Mouse (Mus musculus) CH12.LX (cell line): ENCODE measurements around the gene Sik3.

Experiments used
- CTCF ChIP-seq, 2 experiments: IDR thresholded peaks in 1 of 2; conservative IDR thresholded peaks in 1 of 2; 2 replicates each; pipeline ENCODE4 v1.5.1; 2011 to 2012; ENCODE audit warnings: low read depth in 2 of 2, low read length in 2 of 2, improper control_type of control experiment in 1 of 2, inconsistent platforms in 1 of 2, mild to moderate bottlenecking in 1 of 2, moderate library complexity in 1 of 2
- EP300 ChIP-seq: IDR thresholded peaks from 2 replicates; pipeline ENCODE4 v1.6.1; 2011; ENCODE audit warnings: low read length, improper control_type of control experiment
- JUND ChIP-seq: conservative IDR thresholded peaks from 2 replicates; pipeline ENCODE4 v1.6.1; 2011; ENCODE audit warnings: low read depth, low read length, improper control_type of control experiment
- MAZ ChIP-seq: IDR thresholded peaks from 2 replicates; pipeline ENCODE4 v1.6.1; 2012; ENCODE audit warnings: low read depth, mild to moderate bottlenecking, inconsistent platforms, low read length, improper control_type of control experiment, moderate library complexity
- POLR2A ChIP-seq: IDR thresholded peaks from 2 replicates; pipeline ENCODE4 v1.6.1; 2011; ENCODE audit warnings: low read depth, mild to moderate bottlenecking, improper control_type of control experiment, low read length
- RAD21 ChIP-seq: IDR thresholded peaks from 2 replicates; pipeline ENCODE4 v1.6.1; 2011; ENCODE audit warnings: low read depth, mild to moderate bottlenecking, low read length, improper control_type of control experiment, moderate library complexity
- RCOR1 ChIP-seq: conservative IDR thresholded peaks from 2 replicates; pipeline ENCODE4 v1.6.1; 2012; ENCODE audit warnings: low read depth, mild to moderate bottlenecking, inconsistent platforms, low read length, improper control_type of control experiment
- ZMIZ1 ChIP-seq: IDR thresholded peaks from 2 replicates; pipeline ENCODE4 v1.6.1; 2012; ENCODE audit warnings: low read depth, mild to moderate bottlenecking, inconsistent platforms, low read length, improper control_type of control experiment
- ZNF384 ChIP-seq: IDR thresholded peaks from 2 replicates; pipeline ENCODE4 v1.6.1; 2012; ENCODE audit warnings: low read depth, low read length, improper control_type of control experiment, inconsistent platforms

GRCm38 (mm10) chr9:46006224-46006623, 6.4 kb upstream of the Sik3 start:
- TF ChIP-seq JUND (no peak), CTCF (conservative IDR thresholded peaks at IDR 0.05 in 1 of 2, IDR thresholded peaks at IDR 0.05 in 1 of 2; ENCODE audit: low read depth in 2 of 2, low read length in 2 of 2) (no peak), ZMIZ1 (no peak), RCOR1 (no peak), EP300 (0 out of 2 replicates have a peak, but pooled peaks have one; percentile 32), RAD21 (no peak), ZNF384 (no peak), MAZ (no peak), POLR2A (no peak)
